Mouse (Mus musculus) spleen, embryonic (tissue): ENCODE data around the gene Alox5.

Experiments
- CTCF ChIA-PET: fragments of 350-600 bp; sonication (Branson Sonifier 250); formaldehyde crosslinking; loops from one replicate; lab custom pipeline; 2022; lab: Charles Lee

Gene Alox5

DNA sequence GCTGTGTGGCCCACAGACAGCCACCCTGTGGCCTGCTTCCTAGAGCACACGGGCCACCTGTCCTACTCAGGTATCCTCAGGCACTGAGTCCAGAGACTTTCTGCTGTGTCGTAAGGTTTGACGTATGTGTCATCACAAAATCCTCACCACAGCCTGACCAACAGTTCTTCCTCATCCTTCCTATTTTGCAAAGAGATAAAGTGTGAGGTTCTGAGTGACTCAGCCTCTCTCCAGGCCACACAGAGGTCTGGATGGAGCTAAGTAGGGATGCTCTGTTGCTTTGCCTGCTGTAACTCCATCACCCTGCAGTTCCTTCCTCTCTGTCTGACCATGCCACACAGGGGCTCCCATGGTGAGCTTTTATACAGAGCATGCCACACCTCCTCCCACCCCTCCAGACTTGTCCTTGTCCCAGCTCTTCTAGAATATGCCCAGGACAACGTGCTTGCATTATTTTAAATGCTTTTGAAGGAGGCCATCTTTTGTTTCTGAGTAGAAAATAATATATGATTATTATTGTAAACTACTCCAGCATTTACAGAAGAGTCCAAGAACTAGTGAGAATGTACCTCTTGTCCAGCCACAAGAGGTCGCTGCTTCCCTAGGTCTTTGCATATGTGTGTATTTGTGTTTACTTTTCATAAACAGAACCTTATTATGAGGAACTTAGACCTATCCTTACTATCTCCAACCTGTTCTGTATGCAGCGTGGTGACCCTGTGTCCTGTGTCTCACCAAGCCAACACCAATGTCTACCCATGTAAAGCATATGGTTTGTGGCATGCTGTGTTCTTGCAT, 43.3 kb downstream of the Alox5 start:
- CTCF ChIA-PET, result no interaction called here

DNA sequence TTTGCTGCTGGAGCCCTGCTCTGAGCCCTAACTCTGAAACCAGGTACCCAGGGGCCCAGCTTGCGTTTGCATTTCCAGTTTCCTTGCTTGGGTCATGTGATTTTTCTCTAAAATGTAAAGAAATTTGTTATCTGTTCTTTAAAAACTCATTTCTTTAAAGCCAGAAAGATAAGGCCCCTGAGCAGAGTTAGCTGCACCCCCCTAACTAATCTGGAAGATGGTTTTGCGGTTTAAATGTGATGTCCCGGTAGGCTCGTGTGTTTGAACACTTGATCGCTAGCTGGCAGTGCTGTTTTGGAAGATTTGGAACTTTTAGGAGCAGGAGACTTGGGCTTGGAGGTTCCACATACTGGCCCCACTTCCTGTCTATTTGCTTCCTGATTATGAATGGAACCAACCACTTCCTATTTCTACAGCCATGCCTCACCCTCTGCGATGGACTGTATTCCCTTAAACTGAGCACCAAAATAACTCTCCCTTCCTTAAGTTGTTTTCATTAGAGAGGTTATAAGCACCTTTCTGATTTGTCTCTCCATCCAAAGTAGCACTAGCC, 44.9 kb downstream of the Alox5 start:
- CTCF ChIA-PET, result no interaction called here

DNA sequence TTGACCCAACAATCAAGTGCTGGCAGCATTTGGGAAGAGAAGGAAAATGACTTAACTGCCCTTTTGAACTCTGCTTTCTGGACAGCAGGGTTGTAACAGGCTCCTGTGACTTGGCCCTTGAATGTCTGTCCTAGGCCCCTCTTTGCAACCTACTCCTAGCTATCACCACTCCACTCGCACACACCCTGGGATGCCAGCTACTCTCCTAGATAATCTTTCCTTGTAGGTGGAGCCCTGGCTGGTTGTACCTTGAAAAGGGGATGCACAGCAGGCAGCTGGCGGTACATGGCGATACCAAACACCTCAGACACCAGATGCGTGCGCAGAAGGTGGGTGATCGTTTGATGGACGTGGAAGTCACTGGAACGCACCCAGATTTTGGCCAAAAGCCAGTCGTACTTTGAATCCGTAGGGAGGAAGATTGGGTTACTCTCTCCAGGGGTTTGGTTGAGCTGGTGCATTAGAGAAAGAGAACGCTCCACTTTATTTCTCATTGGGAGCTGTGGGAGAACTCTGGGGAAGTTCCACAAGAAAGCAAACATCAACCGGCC, 45.8 kb downstream of the Alox5 start:
- CTCF ChIA-PET, result no interaction called here

GRCm38 (mm10) chr6:116412546-116413325, 48.2 kb downstream of the Alox5 start:
- CTCF ChIA-PET, result interaction anchor here (0.6 kb wide), 1 partner anchor 350 kb away, joined by 18 read pairs; no protein-coding TSS in a partner anchor

DNA sequence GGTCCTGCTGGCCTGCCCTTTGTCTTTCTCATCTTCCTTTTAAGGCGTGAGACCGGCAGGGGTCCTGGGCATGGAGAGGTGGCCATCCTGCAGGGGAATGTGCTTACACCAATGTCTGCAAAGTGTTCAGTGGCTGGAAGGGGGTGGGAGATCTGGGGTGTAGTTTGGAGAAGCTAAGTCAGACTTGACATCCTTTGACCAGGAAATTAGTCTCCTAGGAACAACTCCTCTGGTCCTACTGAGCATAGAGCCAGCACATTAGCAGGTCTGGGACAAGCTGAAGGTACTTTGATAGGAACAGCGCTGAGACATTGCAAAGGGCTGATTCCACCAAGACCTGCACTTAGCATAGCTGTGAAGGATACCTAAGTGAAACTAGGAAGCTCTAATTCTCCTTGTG, 49.3 kb downstream of the Alox5 start:
- CTCF ChIA-PET, result no interaction called here

GRCm38 (mm10) chr6:116410436-116410835, 50.5 kb downstream of the Alox5 start:
- CTCF ChIA-PET, result no interaction called here

GRCm38 (mm10) chr6:116407956-116408657, 52.9 kb downstream of the Alox5 start:
- CTCF ChIA-PET, result no interaction called here

DNA sequence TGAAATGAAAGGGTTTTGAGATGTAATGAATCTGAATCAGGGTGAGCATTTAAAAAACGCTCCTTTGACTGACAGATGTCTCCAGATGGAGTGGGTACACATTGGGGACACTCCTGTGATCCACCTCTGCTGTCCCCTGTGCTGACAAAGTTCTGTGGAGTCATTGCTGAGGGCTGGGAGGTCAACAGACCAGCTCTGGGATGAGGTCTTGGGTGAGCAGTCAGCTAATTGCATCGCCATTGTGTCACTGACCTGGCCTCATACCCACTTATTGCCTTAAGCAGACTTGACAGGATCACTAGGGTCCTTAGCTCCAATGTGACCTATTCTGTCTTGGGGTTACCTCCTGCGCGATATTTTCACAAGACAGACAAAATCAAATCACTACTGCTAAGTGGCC, 53.8 kb downstream of the Alox5 start:
- CTCF ChIA-PET, result no interaction called here

- CTCF ChIA-PET, result no interaction called here
These were observed 54.3 kb downstream of the Alox5 start for GRCm38 (mm10) chr6:116406680-116407079.

GRCm38 (mm10) chr6:116406152-116406551, 54.8 kb downstream of the Alox5 start:
- CTCF ChIA-PET, result no interaction called here

GRCm38 (mm10) chr6:116405715-116406114, 55.3 kb downstream of the Alox5 start:
- CTCF ChIA-PET, result no interaction called here

GRCm38 (mm10) chr6:116405243-116405642, 55.7 kb downstream of the Alox5 start:
- CTCF ChIA-PET, result no interaction called here

- CTCF ChIA-PET, result no interaction called here
These were observed 58.6 kb downstream of the Alox5 start for GRCm38 (mm10) chr6:116402426-116402825.

DNA sequence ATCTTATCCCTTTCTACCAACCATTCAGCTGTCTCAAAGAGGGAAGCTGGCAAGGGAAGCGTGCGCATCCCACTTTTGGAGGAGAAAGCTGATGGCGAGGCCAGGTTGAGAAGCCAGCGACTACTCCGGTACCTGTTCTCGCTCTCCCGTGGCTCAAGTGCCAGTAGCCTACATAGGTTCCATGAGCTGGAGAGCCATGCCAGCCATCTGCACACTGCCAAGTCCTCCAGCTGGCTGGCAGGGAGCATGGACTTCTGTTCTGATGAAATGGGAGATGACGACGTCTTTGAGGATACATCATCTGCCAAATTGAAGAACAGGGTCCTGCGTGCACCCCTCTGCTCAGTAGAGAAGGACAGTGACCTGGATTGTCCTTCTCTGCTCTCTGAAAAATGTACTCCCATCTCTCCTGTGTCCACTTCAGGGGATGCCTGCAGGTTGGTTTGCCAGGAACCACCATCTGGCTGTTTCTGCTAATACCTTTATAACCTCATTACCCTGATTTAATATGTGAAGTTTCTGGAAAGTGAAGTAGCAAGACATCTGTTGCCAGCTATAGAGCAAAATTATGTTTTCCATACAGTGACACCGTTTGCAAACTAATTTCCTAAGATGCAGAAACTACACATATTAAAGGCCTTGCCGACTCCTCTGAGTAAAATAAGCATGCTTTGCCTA, 59.1 kb downstream of the Alox5 start:
- CTCF ChIA-PET, result no interaction called here

DNA sequence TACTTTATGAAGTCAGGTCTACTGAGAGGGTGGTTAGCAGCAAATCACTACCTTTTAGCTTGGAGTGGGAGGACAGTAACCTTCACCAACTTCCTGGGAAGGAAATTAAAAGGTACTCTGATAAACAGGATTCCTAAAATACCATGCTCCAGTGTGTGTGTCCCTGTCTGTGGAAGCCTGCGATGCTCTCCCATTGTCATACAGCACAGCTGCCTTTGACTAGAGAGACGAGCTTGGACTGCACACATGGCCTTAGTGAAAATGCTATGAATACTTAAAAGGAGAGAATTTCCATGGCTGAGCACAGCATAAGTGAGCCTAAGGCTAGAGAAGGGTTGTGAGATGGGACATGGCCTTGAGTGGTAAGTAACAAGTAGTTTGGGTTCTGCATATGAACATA, 62.8 kb downstream of the Alox5 start:
- CTCF ChIA-PET, result no interaction called here

DNA sequence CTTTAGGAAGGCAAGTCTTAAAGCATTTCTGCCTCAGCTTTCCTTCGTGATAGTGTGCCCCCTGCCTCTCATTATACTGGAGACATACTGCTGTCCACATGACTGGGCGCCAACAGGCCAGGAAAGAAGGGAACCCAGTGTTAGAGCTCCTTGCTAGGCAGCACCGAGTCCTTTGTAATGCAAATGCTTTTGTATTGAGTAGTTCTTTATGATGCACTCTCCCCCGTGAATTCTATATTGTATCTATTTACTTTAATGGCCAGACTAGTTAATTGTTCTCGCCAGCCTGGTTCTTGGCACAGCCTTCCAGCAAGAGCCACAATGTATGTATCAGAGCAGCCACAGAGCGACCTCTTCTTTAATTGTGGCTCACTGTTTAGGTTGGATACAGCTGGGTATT, 63.4 kb downstream of the Alox5 start:
- CTCF ChIA-PET, result no interaction called here

DNA sequence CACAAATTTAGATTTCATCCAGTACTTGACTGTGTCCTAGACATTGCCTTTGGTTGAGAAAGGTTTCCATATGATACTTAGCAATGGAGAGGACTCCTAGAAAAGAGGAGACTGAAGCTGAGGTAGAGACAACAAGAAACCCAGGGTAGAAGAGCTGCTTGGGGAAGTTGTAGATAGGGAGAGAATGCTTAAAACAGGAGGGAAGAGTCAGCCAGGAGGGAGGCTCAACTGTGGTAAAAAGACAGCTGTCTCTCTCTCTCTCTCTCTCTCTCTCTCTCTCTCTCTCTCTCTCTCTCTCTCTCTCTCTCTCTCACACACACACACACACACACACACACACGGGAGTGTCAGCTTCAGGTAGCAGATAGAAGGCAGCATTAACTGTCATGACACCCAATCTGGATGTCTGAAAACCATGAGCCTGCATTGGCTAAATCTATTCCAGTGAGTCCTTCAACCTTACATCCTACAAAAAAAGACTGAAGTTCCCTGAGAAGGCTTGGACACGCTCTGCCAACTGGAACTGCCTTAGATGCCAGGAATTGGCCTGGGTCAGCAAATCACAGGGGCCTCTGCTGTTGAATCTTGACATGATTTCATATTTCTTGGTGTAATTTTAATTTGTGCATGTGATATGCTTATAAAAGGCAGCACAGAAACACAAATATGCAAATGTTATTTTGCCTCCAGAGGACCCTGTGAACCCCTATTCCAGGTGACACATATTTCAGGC, 65.9 kb downstream of the Alox5 start:
- CTCF ChIA-PET, result interaction anchor here (0.7 kb wide), 1 partner anchor 38 kb away, joined by 3 read pairs; no protein-coding TSS in a partner anchor

DNA sequence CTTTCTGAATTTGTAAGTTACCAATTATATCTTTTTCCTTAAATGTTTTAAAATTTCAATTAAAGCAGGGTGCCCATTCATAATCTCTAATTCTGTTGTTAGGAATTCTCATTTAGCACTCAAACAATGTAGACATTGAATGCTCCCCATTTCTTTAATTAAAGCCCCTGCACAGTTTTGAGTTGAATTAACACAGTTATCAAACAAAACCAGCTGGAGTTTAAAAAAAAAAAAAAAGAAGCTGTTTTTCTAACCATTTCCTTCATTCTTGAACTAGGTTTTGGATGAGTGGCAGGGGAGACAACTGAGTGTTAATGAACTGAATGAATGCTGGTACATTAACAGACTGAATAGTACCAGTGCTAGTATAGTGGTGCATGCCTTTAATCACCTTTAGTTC, 71.5 kb downstream of the Alox5 start:
- CTCF ChIA-PET, result no interaction called here

DNA sequence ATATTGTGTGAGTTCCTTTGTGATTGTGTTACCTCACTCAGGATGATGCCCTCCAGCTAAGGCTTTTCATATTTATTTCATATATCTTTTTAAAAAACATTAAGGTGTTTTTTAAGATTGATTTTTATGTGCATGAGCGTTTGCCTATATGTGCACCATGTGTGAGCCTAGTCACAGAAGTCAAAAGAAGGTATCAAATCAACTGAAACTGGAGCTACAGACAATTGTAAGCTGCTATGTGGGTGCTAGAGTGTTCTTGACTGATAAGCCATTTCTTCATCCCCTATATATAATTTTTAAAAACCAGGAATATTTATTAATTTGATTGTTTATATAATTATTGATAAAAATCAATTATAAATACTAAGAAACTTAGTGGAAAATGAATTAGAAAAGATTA, 72.9 kb downstream of the Alox5 start:
- CTCF ChIA-PET, result no interaction called here

DNA sequence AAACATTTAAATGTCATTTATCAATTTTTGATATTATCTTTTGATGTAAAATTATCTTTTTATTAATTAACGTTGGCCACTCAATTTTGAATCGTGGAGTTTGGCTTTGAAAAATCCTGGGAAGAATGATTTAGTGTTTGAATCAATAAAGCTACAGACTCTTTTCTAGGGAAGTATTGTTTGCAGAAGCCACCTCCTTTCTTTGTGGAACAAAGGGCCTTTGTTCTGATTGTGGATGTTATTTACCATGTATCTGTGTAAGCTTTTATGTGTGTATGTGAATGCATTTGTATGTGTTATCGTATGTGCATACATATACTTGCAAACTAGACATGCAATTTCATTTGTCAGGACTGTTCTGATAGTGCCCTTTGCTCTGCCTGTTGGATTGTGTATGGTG, 74.5 kb downstream of the Alox5 start:
- CTCF ChIA-PET, result interaction anchor here (0.7 kb wide), 1 partner anchor 10 kb away, joined by 3 read pairs; no protein-coding TSS in a partner anchor
